Mouse (Mus musculus) myocyte (in vitro differentiated cells): ENCODE results near the gene Asb16. TPM values are rescaled to one million over a fixed set of nuclear protein-coding genes. Genes with fewer than 3 reads are reported as not detected.

Source experiments
- H3K27me3 ChIP-seq: one replicate; pipeline ENCODE4 v1.6.1; 2011; ENCODE audit not compliant: control insufficient read depth, insufficient read depth, insufficient read length
- H3K36me3 ChIP-seq: one replicate; pipeline ENCODE4 v1.6.1; 2011; ENCODE audit not compliant: control insufficient read depth, insufficient read depth
- H3K4me2 ChIP-seq: one replicate; pipeline ENCODE4 v1.6.1; 2011; ENCODE audit warnings: low read depth, control low read depth
- H3K4me3 ChIP-seq: one replicate; pipeline ENCODE4 v1.5.1; 2011; ENCODE audit warnings: mild to moderate bottlenecking, control low read depth, moderate library complexity
- H3K79me2 ChIP-seq: one replicate; pipeline ENCODE4 v1.6.1; 2011; ENCODE audit not compliant: control insufficient read depth, insufficient read depth
- H3ac ChIP-seq: one replicate; pipeline ENCODE4 v1.6.1; 2011; ENCODE audit not compliant: control insufficient read depth, insufficient read length
- CEBPB ChIP-seq: IDR thresholded peaks from 2 replicates; pipeline ENCODE4 v1.6.1; 2011; ENCODE audit warnings: mild to moderate bottlenecking, moderate library complexity; ENCODE audit not compliant: poor library complexity, insufficient read depth, severe bottlenecking
- E2F4 ChIP-seq: IDR thresholded peaks from one replicate; pipeline ENCODE4 v1.6.1; 2011; ENCODE audit warnings: mild to moderate bottlenecking, control low read depth, moderate library complexity; ENCODE audit not compliant: insufficient read depth
- MAX ChIP-seq: IDR thresholded peaks from one replicate; pipeline ENCODE4 v1.6.1; 2011; ENCODE audit warnings: low read depth, mild to moderate bottlenecking, control low read depth
- MYOD1 ChIP-seq, 3 experiments: IDR thresholded peaks; one replicate each; pipeline ENCODE4 v1.6.1; 2011; ENCODE audit warnings: control low read depth in 2 of 3, low read depth in 2 of 3, mild to moderate bottlenecking in 2 of 3, moderate library complexity in 1 of 3; ENCODE audit not compliant: insufficient read length in 2 of 3, control insufficient read depth in 1 of 3
- MYOG ChIP-seq, 3 experiments: IDR thresholded peaks; one replicate each; pipeline ENCODE4 v1.6.1; 2011; ENCODE audit warnings: control low read depth in 2 of 3, low read depth in 2 of 3, mild to moderate bottlenecking in 2 of 3; ENCODE audit not compliant: insufficient read length in 2 of 3, control insufficient read depth in 1 of 3, insufficient read depth in 1 of 3
- POLR2A ChIP-seq: IDR thresholded peaks from one replicate; pipeline ENCODE4 v1.6.1; 2011; ENCODE audit warnings: low read depth, mild to moderate bottlenecking, control low read depth, moderate library complexity; ENCODE audit not compliant: insufficient read length
- POLR2AphosphoS2 ChIP-seq: IDR thresholded peaks from one replicate; pipeline ENCODE4 v1.6.1; 2011; ENCODE audit warnings: low read depth, control low read depth; ENCODE audit not compliant: insufficient read length
- REST ChIP-seq: IDR thresholded peaks from one replicate; pipeline ENCODE4 v1.6.1; 2011; ENCODE audit warnings: mild to moderate bottlenecking, control low read depth, moderate library complexity; ENCODE audit not compliant: insufficient read depth, insufficient read length
- SRF ChIP-seq: IDR thresholded peaks from one replicate; pipeline ENCODE4 v1.6.1; 2011; ENCODE audit warnings: low read depth; ENCODE audit not compliant: control insufficient read depth, insufficient read length
- TCF12 ChIP-seq: IDR thresholded peaks from one replicate; pipeline ENCODE4 v1.6.1; 2011; ENCODE audit warnings: mild to moderate bottlenecking, control low read depth; ENCODE audit not compliant: poor library complexity, insufficient read depth, severe bottlenecking
- TCF3 ChIP-seq: IDR thresholded peaks from one replicate; pipeline ENCODE4 v1.6.1; 2011; ENCODE audit warnings: low read depth, control low read depth; ENCODE audit not compliant: insufficient read length
- USF1 ChIP-seq: IDR thresholded peaks from one replicate; pipeline ENCODE4 v1.6.1; 2011; ENCODE audit warnings: low read depth, mild to moderate bottlenecking, control low read depth, moderate library complexity
- polyA plus RNA-seq: library from polyadenylated mRNA; unstranded; fragments of >200 nt; fragmentation: generic; extraction: Trizol; gene quantifications from one replicate; pipeline ENCODE4 v1.2.1, GENCODE M21; 2012; ENCODE audit warnings: missing spikeins

Asb16 gene
- polyA plus RNA-seq, 1 experiment: 5.1 TPM

- H3K27me3 ChIP-seq: no peaks in the 10 kb centered on the region
- TF ChIP-seq REST: no peak
- TF ChIP-seq POLR2A: peak; percentile 29
- TF ChIP-seq POLR2AphosphoS2: no peak
- peak; percentile 57 for TF ChIP-seq SRF
- no peak for TF ChIP-seq TCF12
- no peak for TF ChIP-seq TCF3
- TF ChIP-seq MYOG (IDR thresholded peaks at IDR 0.05; ENCODE audit: control insufficient read depth in 1 of 3, insufficient read depth in 1 of 3, insufficient read length in 2 of 3, low read depth in 2 of 3): no peak
- peak; percentile 97 for TF ChIP-seq E2F4
- no peak for TF ChIP-seq USF1
- no peak for TF ChIP-seq CEBPB
- TF ChIP-seq MAX: no peak
- no peak for TF ChIP-seq MYOD1 (IDR thresholded peaks at IDR 0.05; ENCODE audit: control insufficient read depth in 1 of 3, insufficient read length in 2 of 3, low read depth in 2 of 3)
- peaks cover 9% of the 10 kb centered on the region for H3K79me2 ChIP-seq
- no peaks in the 10 kb centered on the region for H3K36me3 ChIP-seq
- no peak within 1 kb of the TSS for H3ac ChIP-seq
- peak within 1 kb of the TSS; percentile 50 for H3K4me3 ChIP-seq
- peak within 1 kb of the TSS; percentile 79 for H3K4me2 ChIP-seq
Observed at GRCm38 (mm10) chr11:102248630-102249230, 19.8 kb upstream of the Asb16 start, which contains the start of gene BC030867. BC030867 (plus strand) TSS chr11:102248882.

GRCm38 (mm10) chr11:102249351-102250090 is 19.0 kb upstream of the Asb16 start:
- no peak overlapping the region for H3ac ChIP-seq
- no peaks in the 10 kb centered on the region for H3K27me3 ChIP-seq
- TF ChIP-seq TCF12: no peak
- no peak for TF ChIP-seq MYOG (IDR thresholded peaks at IDR 0.05; ENCODE audit: control insufficient read depth in 1 of 3, insufficient read depth in 1 of 3, insufficient read length in 2 of 3, low read depth in 2 of 3)
- no peak for TF ChIP-seq MAX
- no peak for TF ChIP-seq E2F4
- H3K4me3 ChIP-seq: peak overlapping the region; percentile 50
- peak overlapping the region; percentile 79 for H3K4me2 ChIP-seq
- H3K36me3 ChIP-seq: no peaks in the 10 kb centered on the region
- H3K79me2 ChIP-seq: peaks cover 9% of the 10 kb centered on the region

GRCm38 (mm10) chr11:102257514-102257913 is 11.0 kb upstream of the Asb16 start:
- no peak overlapping the region for H3K4me2 ChIP-seq
- no peaks in the 10 kb centered on the region for H3K27me3 ChIP-seq
- no peaks in the 10 kb centered on the region for H3K79me2 ChIP-seq
- no peak overlapping the region for H3ac ChIP-seq
- peaks cover 4% of the 10 kb centered on the region for H3K36me3 ChIP-seq
- H3K4me3 ChIP-seq: no peak overlapping the region
- no peak for TF ChIP-seq TCF3
- TF ChIP-seq USF1: no peak
- TF ChIP-seq TCF12: no peak
- TF ChIP-seq MYOD1 (IDR thresholded peaks at IDR 0.05; ENCODE audit: control insufficient read depth in 1 of 3, insufficient read length in 2 of 3, low read depth in 2 of 3): no peak
- TF ChIP-seq REST: no peak
- TF ChIP-seq CEBPB: no peak
- TF ChIP-seq MYOG (IDR thresholded peaks at IDR 0.05; ENCODE audit: control insufficient read depth in 1 of 3, insufficient read depth in 1 of 3, insufficient read length in 2 of 3, low read depth in 2 of 3): no peak
- no peak for TF ChIP-seq SRF
- TF ChIP-seq POLR2A: no peak
- TF ChIP-seq MAX: no peak
- no peak for TF ChIP-seq POLR2AphosphoS2
- TF ChIP-seq E2F4: no peak

- peaks cover 4% of the 10 kb centered on the region for H3K36me3 ChIP-seq
Observed at GRCm38 (mm10) chr11:102258095-102258494, 10.4 kb upstream of the Asb16 start.

More at GRCm38 (mm10) chr11:102258095-102258494, 10.4 kb upstream of the Asb16 start:
- TF ChIP-seq USF1: no peak
- no peak for TF ChIP-seq POLR2AphosphoS2
- TF ChIP-seq SRF: no peak
- TF ChIP-seq POLR2A: no peak
- no peak for TF ChIP-seq CEBPB
- no peak for TF ChIP-seq TCF3
- TF ChIP-seq E2F4: no peak
- TF ChIP-seq TCF12: no peak
- no peak for TF ChIP-seq MAX
- no peak for TF ChIP-seq MYOG (IDR thresholded peaks at IDR 0.05; ENCODE audit: control insufficient read depth in 1 of 3, insufficient read depth in 1 of 3, insufficient read length in 2 of 3, low read depth in 2 of 3)
- TF ChIP-seq MYOD1 (IDR thresholded peaks at IDR 0.05; ENCODE audit: control insufficient read depth in 1 of 3, insufficient read length in 2 of 3, low read depth in 2 of 3): no peak
- TF ChIP-seq REST: no peak
- no peaks in the 10 kb centered on the region for H3K79me2 ChIP-seq
- no peak overlapping the region for H3K4me3 ChIP-seq
- no peak overlapping the region for H3ac ChIP-seq
- no peaks in the 10 kb centered on the region for H3K27me3 ChIP-seq
- no peak overlapping the region for H3K4me2 ChIP-seq
